Mouse (Mus musculus) MEL (cell line): ENCODE data around the gene Veph1.

Experiments
- CHD2 ChIP-seq: IDR thresholded peaks from 2 replicates; pipeline ENCODE4 v1.6.1; 2011; ENCODE audit warnings: low read length, improper control_type of control experiment
- CTCF ChIP-seq, 3 experiments: IDR thresholded peaks in 2 of 3; conservative IDR thresholded peaks in 1 of 3; 2 replicates each; pipeline ENCODE4 v1.5.1; 2011 to 2012; ENCODE audit warnings: low read length in 3 of 3, low read depth in 2 of 3, mild to moderate bottlenecking in 2 of 3, improper control_type of control experiment in 1 of 3, inconsistent platforms in 1 of 3, mixed read lengths in 1 of 3, moderate library complexity in 1 of 3; ENCODE audit not compliant: control insufficient read depth in 1 of 3, insufficient read depth in 1 of 3, poor library complexity in 1 of 3, severe bottlenecking in 1 of 3
- E2F4 ChIP-seq: IDR thresholded peaks from 2 replicates; pipeline ENCODE4 v1.6.1; 2011; ENCODE audit warnings: low read depth, low read length, improper control_type of control experiment, borderline replicate concordance
- GABPA ChIP-seq: IDR thresholded peaks from 2 replicates; pipeline ENCODE4 v1.6.1; 2012; ENCODE audit warnings: low read depth, mild to moderate bottlenecking, inconsistent platforms, low read length, improper control_type of control experiment, moderate library complexity
- GATA1 ChIP-seq: IDR thresholded peaks from 2 replicates; pipeline ENCODE4 v1.6.1; 2011; ENCODE audit warnings: low read depth, low read length, improper control_type of control experiment
- KAT2A ChIP-seq: conservative IDR thresholded peaks from 2 replicates; pipeline ENCODE4 v1.6.1; 2012; ENCODE audit warnings: low read depth, low read length, improper control_type of control experiment, inconsistent platforms
- MEF2A ChIP-seq: IDR thresholded peaks from 2 replicates; pipeline ENCODE4 v1.6.1; 2014; ENCODE audit warnings: low read depth, mild to moderate bottlenecking, inconsistent platforms, low read length, improper control_type of control experiment; ENCODE audit not compliant: poor library complexity, insufficient replicate concordance, severe bottlenecking; ENCODE audit errors: extremely low read depth
- POLR2A ChIP-seq, 2 experiments: IDR thresholded peaks; 2 replicates each; pipeline ENCODE4 v1.6.1; 2011 to 2012; ENCODE audit warnings: low read length in 2 of 2, mild to moderate bottlenecking in 2 of 2, control low read depth in 1 of 2, improper control_type of control experiment in 1 of 2, low read depth in 1 of 2, moderate library complexity in 1 of 2; ENCODE audit not compliant: control insufficient read depth in 1 of 2, insufficient read depth in 1 of 2, poor library complexity in 1 of 2
- RCOR1 ChIP-seq: IDR thresholded peaks from 2 replicates; pipeline ENCODE4 v1.6.1; 2012; ENCODE audit warnings: low read depth, mild to moderate bottlenecking, inconsistent platforms, low read length, improper control_type of control experiment
- TAL1 ChIP-seq: IDR thresholded peaks from 2 replicates; pipeline ENCODE4 v1.6.1; 2012; ENCODE audit warnings: mild to moderate bottlenecking, inconsistent platforms, low read length, moderate library complexity, mixed read lengths
- ZNF384 ChIP-seq: IDR thresholded peaks from 2 replicates; pipeline ENCODE4 v1.6.1; 2012; ENCODE audit warnings: low read depth, mild to moderate bottlenecking, inconsistent platforms, low read length, improper control_type of control experiment

DNA sequence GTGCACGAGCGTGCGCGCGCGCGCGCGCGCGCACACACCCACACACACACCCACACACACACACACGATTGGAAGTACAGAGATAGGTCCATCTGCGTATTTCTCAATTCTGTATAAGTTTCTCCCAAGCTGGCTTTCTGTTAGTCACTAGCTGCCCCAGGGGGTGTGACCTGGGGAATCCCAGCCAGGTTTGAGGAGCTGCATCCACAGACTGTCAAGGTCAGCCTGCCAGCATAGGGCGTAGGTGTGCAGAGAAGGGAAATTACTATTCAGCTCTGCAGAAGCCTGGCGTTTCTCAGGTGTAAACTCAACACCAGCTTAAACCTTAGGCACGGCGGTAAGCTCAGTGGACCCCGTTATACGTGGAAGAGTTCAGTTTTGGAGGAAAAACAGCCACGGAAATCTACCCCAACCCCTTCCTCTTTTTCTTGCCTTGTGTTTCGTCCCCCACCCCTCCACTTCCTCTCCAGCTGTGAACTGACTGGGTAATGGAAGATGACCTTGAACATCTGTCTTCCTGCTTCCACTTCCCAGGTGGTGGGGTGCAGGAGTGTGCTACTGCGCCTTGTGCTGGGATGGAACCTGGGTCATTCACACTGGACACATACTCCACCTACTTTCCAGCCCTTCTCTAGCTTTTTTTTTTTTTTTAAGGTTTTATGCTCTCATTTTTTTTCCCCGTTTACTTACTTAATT lies 218.5 kb downstream of the Veph1 start:
- TF ChIP-seq MEF2A: no peak
- no peak for TF ChIP-seq POLR2A (IDR thresholded peaks at IDR 0.05; ENCODE audit: control insufficient read depth in 1 of 2, insufficient read depth in 1 of 2, low read depth in 1 of 2, low read length in 2 of 2, poor library complexity in 1 of 2)
- TF ChIP-seq E2F4: no peak
- TF ChIP-seq CTCF (IDR thresholded peaks at IDR 0.05 in 2 of 3, conservative IDR thresholded peaks at IDR 0.05 in 1 of 3; ENCODE audit: control insufficient read depth in 1 of 3, insufficient read depth in 1 of 3, low read depth in 2 of 3, low read length in 3 of 3, poor library complexity in 1 of 3, severe bottlenecking in 1 of 3): no peak
- TF ChIP-seq TAL1: no peak
- TF ChIP-seq KAT2A: no peak
- no peak for TF ChIP-seq GATA1
- no peak for TF ChIP-seq ZNF384
- TF ChIP-seq RCOR1: no peak
- no peak for TF ChIP-seq CHD2
- TF ChIP-seq GABPA: no peak
